Mouse (Mus musculus): ENCODE data around the gene Atp12a.

Gene Atp12a

DNA sequence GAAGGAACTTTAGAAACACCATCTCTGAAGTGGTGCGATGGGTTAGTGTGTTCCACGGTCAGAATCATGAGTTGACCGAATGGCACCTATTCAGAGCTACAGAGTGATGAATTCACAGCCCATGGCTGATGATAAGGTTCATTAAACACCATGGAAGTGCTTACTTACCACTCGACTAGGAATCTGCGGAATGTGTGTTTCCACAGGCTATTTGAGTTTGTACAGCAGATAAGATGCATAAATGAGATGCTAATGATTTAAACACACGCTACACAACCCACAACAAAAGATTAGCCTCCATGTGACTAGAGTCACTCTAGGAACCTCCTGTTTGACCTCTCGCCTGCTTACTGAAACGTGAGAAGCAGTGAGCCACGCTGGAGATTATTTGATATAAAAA, 14.5 kb downstream of the Atp12a start:
- DNase-seq (ENCODE audit: low spot score) = no peak

GRCm38 (mm10) chr14:56382366-56382765, 17.5 kb downstream of the Atp12a start:
- no peak for DNase-seq (ENCODE audit: low spot score)

- DNase-seq (ENCODE audit: low spot score) = no peak
Measured at GRCm38 (mm10) chr14:56390247-56390646, 25.4 kb downstream of the Atp12a start.

GRCm38 (mm10) chr14:56393704-56394312, 28.9 kb downstream of the Atp12a start:
- no peak for DNase-seq (ENCODE audit: low spot score)

GRCm38 (mm10) chr14:56398001-56398400, 33.1 kb downstream of the Atp12a start:
- no peak for DNase-seq (ENCODE audit: low spot score)

DNA sequence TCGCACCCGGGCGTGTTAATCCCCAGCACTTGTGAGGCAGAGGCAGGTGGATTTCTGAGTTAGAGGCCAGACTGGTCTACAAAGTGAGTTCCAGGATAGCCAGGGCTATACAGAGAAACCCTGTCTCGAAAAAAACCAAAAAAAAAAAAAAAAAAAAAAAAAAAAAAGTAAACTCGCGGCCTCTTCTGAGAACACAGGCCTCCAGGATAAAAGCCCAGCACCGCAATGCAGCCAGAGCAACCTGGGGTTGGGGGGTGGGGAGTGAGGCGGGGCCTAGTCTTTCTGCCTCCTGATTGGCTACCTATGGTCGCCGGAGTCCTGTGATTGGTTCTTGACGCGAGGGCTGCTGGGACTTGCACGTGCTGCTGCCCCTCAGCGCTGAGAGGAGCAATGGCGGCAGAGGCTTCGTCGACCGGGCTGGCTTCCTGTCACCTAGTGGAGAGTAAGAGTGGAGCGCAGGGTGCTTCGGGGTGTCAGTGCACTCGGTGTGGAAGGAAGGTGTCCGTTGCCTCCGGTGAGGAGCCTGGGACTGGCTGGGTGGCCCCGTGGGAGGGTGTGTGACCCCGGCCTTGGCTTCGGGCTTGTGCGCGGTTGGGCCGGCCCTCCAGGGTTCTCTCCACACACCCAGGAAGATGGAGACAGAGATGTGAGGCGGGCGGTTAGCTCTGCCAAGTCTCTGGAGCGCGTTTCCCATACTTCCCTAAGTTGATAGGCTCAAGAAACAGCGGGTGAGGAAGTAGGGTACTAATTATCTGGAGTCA, 37.6 kb downstream of the Atp12a start, which contains the start of gene Rnf17:
Rnf17 (plus strand) TSS at position 271 of the 761 bp plus-strand sequence.
- no peak for DNase-seq (ENCODE audit: low spot score)

DNA sequence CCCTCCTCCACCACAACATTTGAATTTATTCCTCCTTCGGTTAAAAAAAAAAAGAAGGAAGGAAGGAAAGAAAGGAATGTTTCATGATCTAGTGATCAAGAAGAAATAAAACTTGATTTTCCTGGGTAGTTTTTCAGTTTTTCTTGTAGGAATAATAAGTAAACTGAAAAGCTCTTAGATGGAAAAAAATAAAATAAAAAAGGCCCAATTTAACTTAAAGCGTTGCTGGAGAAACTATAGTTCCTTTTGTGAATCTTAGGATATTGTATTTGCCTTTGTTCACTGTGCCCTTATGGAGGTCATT, 38.2 kb downstream of the Atp12a start:
- DNase-seq (ENCODE audit: low spot score) = no peak

Measured in T-cell, adult 2 months (primary cell).